Mouse (Mus musculus) lung, embryonic 14.5 days (tissue): ENCODE results near the gene Pde6g. TPM values are rescaled to one million over a fixed set of nuclear protein-coding genes. Genes with fewer than 3 reads are reported as not detected.

Experiments used
- ATAC-seq: fragments of 200-750 bp; cut with Nextera tagmentation; 2 replicates; pipeline ENCODE4 v1.8.0; 2017; ENCODE audit warnings: mild to moderate bottlenecking, moderate TSS enrichment, moderate library complexity; ENCODE audit not compliant: insufficient read depth
- DNase-seq: peaks from one replicate; pipeline ENCODE4 v3.0.0-alpha.2; 2015
- H3K27ac ChIP-seq: fragments of 300-500 bp; sonication (generic); 2 replicates; pipeline ENCODE4 v1.5.1; 2014; ENCODE audit warnings: low read depth, mild to moderate bottlenecking, moderate library complexity
- H3K27me3 ChIP-seq: fragments of 300-500 bp; sonication (generic); 2 replicates; pipeline ENCODE4 v1.6.1; 2014; ENCODE audit warnings: low read length, control low read depth; ENCODE audit not compliant: insufficient read depth
- H3K36me3 ChIP-seq: fragments of 300-500 bp; sonication (generic); 2 replicates; pipeline ENCODE4 v1.6.1; 2014; ENCODE audit warnings: control low read depth; ENCODE audit not compliant: insufficient read depth
- H3K4me1 ChIP-seq: fragments of 300-500 bp; sonication (generic); 2 replicates; pipeline ENCODE4 v1.6.1; 2014; ENCODE audit warnings: antibody characterized with exemption, control low read depth; ENCODE audit not compliant: insufficient read depth
- H3K4me2 ChIP-seq: fragments of 300-500 bp; sonication (generic); 2 replicates; pipeline ENCODE4 v1.6.1; 2014; ENCODE audit warnings: mild to moderate bottlenecking
- H3K4me3 ChIP-seq: fragments of 300-500 bp; sonication (generic); 2 replicates; pipeline ENCODE4 v1.5.1; 2014; ENCODE audit warnings: low read depth, low read length
- H3K9ac ChIP-seq: fragments of 300-500 bp; sonication (generic); 2 replicates; pipeline ENCODE4 v1.6.1; 2014
- H3K9me3 ChIP-seq: fragments of 300-500 bp; sonication (generic); 2 replicates; pipeline ENCODE4 v1.6.1; 2016; ENCODE audit warnings: low read depth, low read length, control low read depth
- CTCF ChIP-seq: IDR thresholded peaks from 2 replicates; pipeline ENCODE4 v1.5.1; 2016; ENCODE audit warnings: antibody characterized with exemption, low read depth
- WGBS: fragments of 180-500 bp; shearing (Covaris S2); extraction: QIAGEN DNeasy Blood & Tissue Kit; methylation state at CpG from one replicate; pipeline ENCODE4 v1.1.7; 2014; 5-methylcytosine and 5-hydroxymethylcytosine counted together
- polyA plus RNA-seq: library from polyadenylated mRNA; unstranded; fragments of >200 nt; fragmentation: Nextera tagmentation; extraction: Ambion mirVana; gene quantifications from 2 replicates; pipeline ENCODE4 v1.2.1, GENCODE M21; 2014

The Pde6g gene
- polyA plus RNA-seq, 1 experiment from 2014 or later, result 0.18 TPM

GRCm38 (mm10) chr11:120399319-120399718 lies 54.0 kb downstream of the Pde6g start:
- 97% methylated on average over 2 of the region's 2 CpGs for WGBS
- no peak for ATAC-seq

More at GRCm38 (mm10) chr11:120399319-120399718, 54.0 kb downstream of the Pde6g start:
- Histone ChIP-seq H3K4me2 (no peak overlapping the region), H3K36me3 (peaks cover 79% of the 10 kb centered on the region), H3K4me3 (no peak overlapping the region), H3K27me3 (no peaks in the 10 kb centered on the region), H3K9ac (no peak overlapping the region), H3K4me1 (no peaks in the 10 kb centered on the region), H3K9me3 (no peaks in the 10 kb centered on the region), H3K27ac (no peak overlapping the region)
- TF ChIP-seq CTCF, result no peak
- DNase-seq, result no peak

Other genes starting within 250 kb of the Pde6g start
- 14.3 and 15.6 TPM in 2 replicates for gene Bahcc1, start 220.6 kb downstream of the Pde6g start, polyA plus RNA-seq
- gene Actg1, start 105.0 kb downstream of the Pde6g start, polyA plus RNA-seq, result 2,614 and 2,926 TPM in 2 replicates
- 0.23 and 0.57 TPM in 2 replicates for gene Fscn2, start 92.0 kb downstream of the Pde6g start, polyA plus RNA-seq
- gene Faap100, start 74.7 kb downstream of the Pde6g start, polyA plus RNA-seq, result 35.6 and 44.5 TPM in 2 replicates
- gene Nploc4, start 15.8 kb downstream of the Pde6g start, polyA plus RNA-seq, result 42.1 and 51.4 TPM in 2 replicates
- gene Tspan10, start 10.9 kb downstream of the Pde6g start, polyA plus RNA-seq, result not detected in 2 replicates
- gene Oxld1, start 4.6 kb upstream of the Pde6g start, polyA plus RNA-seq, result 10.9 and 11.2 TPM in 2 replicates
- 32.2 and 34.6 TPM in 2 replicates for gene Ccdc137, start 4.6 kb upstream of the Pde6g start, polyA plus RNA-seq
- gene Arl16, start 14.1 kb upstream of the Pde6g start, polyA plus RNA-seq, result 42.9 and 44.4 TPM in 2 replicates
- 150 and 162 TPM in 2 replicates for gene Mrpl12, start 31.1 kb upstream of the Pde6g start, polyA plus RNA-seq
- gene Slc25a10, start 38.3 kb upstream of the Pde6g start, polyA plus RNA-seq, result 68.9 and 71.3 TPM in 2 replicates
- 0.59 and 1.4 TPM in 2 replicates for gene Gcgr, start 77.2 kb upstream of the Pde6g start, polyA plus RNA-seq
- gene Mcrip1, start 96.2 kb upstream of the Pde6g start, polyA plus RNA-seq, result 226 and 229 TPM in 2 replicates
- not detected in 2 replicates for gene Ppp1r27, start 97.6 kb upstream of the Pde6g start, polyA plus RNA-seq
- 872 and 897 TPM in 2 replicates for gene P4hb, start 119.8 kb upstream of the Pde6g start, polyA plus RNA-seq
- gene Arhgdia, start 128.1 kb upstream of the Pde6g start, polyA plus RNA-seq, result 717 and 734 TPM in 2 replicates
- gene Alyref, start 144.9 kb upstream of the Pde6g start, polyA plus RNA-seq, result 617 and 627 TPM in 2 replicates
- gene Anapc11, start 144.9 kb upstream of the Pde6g start, polyA plus RNA-seq, result 229 and 237 TPM in 2 replicates
- gene Npb, start 155.0 kb upstream of the Pde6g start, polyA plus RNA-seq, result 0.89 and 1.3 TPM in 2 replicates
- gene Pcyt2, start 164.4 kb upstream of the Pde6g start, polyA plus RNA-seq, result 95.3 and 99.5 TPM in 2 replicates
- gene Sirt7, start 171.7 kb upstream of the Pde6g start, polyA plus RNA-seq, result 26.1 and 33.1 TPM in 2 replicates
- 25.3 and 28.6 TPM in 2 replicates for gene Mafg, start 180.1 kb upstream of the Pde6g start, polyA plus RNA-seq
- gene Pycr1, start 190.3 kb upstream of the Pde6g start, polyA plus RNA-seq, result 29.0 and 29.8 TPM in 2 replicates
- 1.1 TPM in 1 of 2 replicates, not detected in the other for gene Myadml2, start 194.7 kb upstream of the Pde6g start, polyA plus RNA-seq
- gene Notum, start 207.7 kb upstream of the Pde6g start, polyA plus RNA-seq, result 3.9 and 5.3 TPM in 2 replicates
- gene Aspscr1, start 219.5 kb upstream of the Pde6g start, polyA plus RNA-seq, result 124 and 130 TPM in 2 replicates